Mouse (Mus musculus) hindbrain, embryonic 16.5 days (tissue): ENCODE measurements around the gene Dhh. TPM values are rescaled to one million over a fixed set of nuclear protein-coding genes. Genes with fewer than 3 reads are reported as not detected.
"Not testable (repeated sequence)": the region's sequence is repeated elsewhere in the genome, so short reads cannot be mapped to it uniquely, and the experiment has no call there.

ENCODE experiments used
- ATAC-seq: fragments of 200-750 bp; cut with Nextera tagmentation; 2 replicates; pipeline ENCODE4 v1.8.0; 2017; ENCODE audit warnings: moderate TSS enrichment, moderate library complexity
- H3K27ac ChIP-seq: fragments of 300-500 bp; sonication (generic); 2 replicates; pipeline ENCODE4 v1.5.1; 2014; ENCODE audit warnings: low read depth, mild to moderate bottlenecking, control low read depth, low read length, moderate library complexity
- H3K27me3 ChIP-seq: fragments of 300-500 bp; sonication (generic); replicated peaks from 2 replicates; pipeline ENCODE4 v1.6.1; 2014; ENCODE audit warnings: low read length; ENCODE audit not compliant: control insufficient read depth, insufficient read depth
- H3K36me3 ChIP-seq: fragments of 300-500 bp; sonication (generic); 2 replicates; pipeline ENCODE4 v1.6.1; 2014; ENCODE audit warnings: mild to moderate bottlenecking, low read length, moderate library complexity, mixed read lengths; ENCODE audit not compliant: control insufficient read depth, insufficient read depth
- H3K4me1 ChIP-seq: fragments of 300-500 bp; sonication (generic); 2 replicates; pipeline ENCODE4 v1.6.1; 2014; ENCODE audit warnings: low read depth, low read length; ENCODE audit not compliant: control insufficient read depth, insufficient read depth
- H3K4me2 ChIP-seq: fragments of 300-500 bp; sonication (generic); 2 replicates; pipeline ENCODE4 v1.6.1; 2014; ENCODE audit warnings: mild to moderate bottlenecking, low read length, control low read depth, moderate library complexity
- H3K4me3 ChIP-seq: fragments of 300-500 bp; sonication (generic); 2 replicates; pipeline ENCODE4 v1.5.1; 2014; ENCODE audit warnings: mild to moderate bottlenecking, low read length, control low read depth, moderate library complexity
- H3K9ac ChIP-seq: fragments of 300-500 bp; sonication (generic); 2 replicates; pipeline ENCODE4 v1.6.1; 2014; ENCODE audit warnings: low read depth, mild to moderate bottlenecking, control low read depth, low read length, moderate library complexity
- H3K9me3 ChIP-seq: fragments of 300-500 bp; sonication (generic); 2 replicates; pipeline ENCODE4 v1.6.1; 2014; ENCODE audit warnings: mild to moderate bottlenecking, low read length, moderate library complexity; ENCODE audit not compliant: control insufficient read depth
- WGBS: fragments of 180-500 bp; shearing (Covaris S2); extraction: QIAGEN DNeasy Blood & Tissue Kit; methylation state at CpG from one replicate; pipeline ENCODE4 v1.1.7; 2014; 5-methylcytosine and 5-hydroxymethylcytosine counted together
- polyA plus RNA-seq: library from polyadenylated mRNA; unstranded; fragments of >200 nt; fragmentation: Nextera tagmentation; extraction: Ambion mirVana; gene quantifications from 2 replicates; pipeline ENCODE4 v1.2.1, GENCODE M21; 2015

The Dhh gene
- polyA plus RNA-seq, 1 experiment from 2014 or later: 1.3 TPM

DNA sequence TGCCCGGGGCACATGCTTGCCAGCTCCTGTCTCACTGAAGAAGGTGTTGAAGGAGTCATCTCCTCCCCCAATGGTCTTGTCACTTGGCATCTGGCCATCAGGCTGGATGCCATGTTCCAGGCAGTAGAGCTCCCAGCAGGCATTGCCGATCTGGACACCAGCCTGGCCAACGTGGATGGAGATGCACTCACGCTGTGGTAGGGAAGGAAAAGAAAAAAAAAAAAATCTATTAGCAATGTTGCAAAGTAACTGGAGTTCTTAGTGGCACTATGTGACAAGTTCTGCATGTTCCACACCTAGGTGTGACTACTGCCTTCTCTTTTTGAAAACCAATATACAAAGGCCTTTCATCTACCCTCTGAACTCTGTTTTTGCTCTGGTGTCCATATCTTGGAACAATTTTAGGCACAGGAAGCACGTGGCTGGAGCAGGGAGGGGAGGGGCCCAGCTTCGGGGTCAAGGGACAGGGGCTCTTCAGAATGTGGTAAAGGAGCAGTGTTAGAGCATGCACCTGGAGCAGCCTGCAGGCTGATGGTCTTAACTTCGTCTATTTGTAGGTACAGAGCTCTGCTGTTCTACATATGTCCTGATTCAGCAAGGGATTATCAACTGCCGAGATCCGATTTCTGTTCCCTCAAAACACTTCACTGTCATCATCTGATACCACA is 34.8 kb upstream of the Dhh start:
- Histone ChIP-seq H3K9ac (peak overlapping the region; percentile 91), H3K4me3 (peak overlapping the region; percentile 67), H3K4me1 (peaks cover 28% of the 10 kb centered on the region), H3K4me2 (peak overlapping the region; percentile 86), H3K27ac (peak overlapping the region; percentile 98)
- WGBS: 5% methylated on average over 8 of the region's 9 CpGs
- not testable (repeated sequence) for ATAC-seq, H3K36me3 ChIP-seq, H3K9me3 ChIP-seq, H3K27me3 ChIP-seq

GRCm38 (mm10) chr15:98930998-98931397 is 32.7 kb upstream of the Dhh start:
- no peak for ATAC-seq
- H3K4me1 ChIP-seq: peaks cover 27% of the 10 kb centered on the region
- no peaks in the 10 kb centered on the region for H3K9me3 ChIP-seq
- H3K27ac ChIP-seq: no peak overlapping the region
- no peaks in the 10 kb centered on the region for H3K27me3 ChIP-seq
- peak overlapping the region; percentile 27; the same call in 1 of the 2 replicates for H3K4me2 ChIP-seq
- H3K4me3 ChIP-seq: no peak overlapping the region
- 0 out of 2 replicates have a peak, but pooled peaks cover 3% of the 10 kb centered on the region for H3K36me3 ChIP-seq
- no peak overlapping the region for H3K9ac ChIP-seq
- WGBS: 65% methylated on average over 3 of the region's 3 CpGs

- H3K4me3 ChIP-seq: no peak overlapping the region
- ATAC-seq: no peak
- H3K9me3 ChIP-seq: no peaks in the 10 kb centered on the region
- H3K4me2 ChIP-seq: no peak overlapping the region; the same call in 1 of the 2 replicates
- 0 out of 2 replicates have a peak, but pooled peaks cover 3% of the 10 kb centered on the region for H3K36me3 ChIP-seq
- no peak overlapping the region for H3K9ac ChIP-seq
- no peaks in the 10 kb centered on the region for H3K27me3 ChIP-seq
- H3K4me1 ChIP-seq: peaks cover 19% of the 10 kb centered on the region
- WGBS: 51% methylated on average over 8 of the region's 8 CpGs
- H3K27ac ChIP-seq: no peak overlapping the region
These were observed 31.8 kb upstream of the Dhh start for GRCm38 (mm10) chr15:98930017-98930734.

GRCm38 (mm10) chr15:98928598-98929240 is 30.4 kb upstream of the Dhh start:
- 16% methylated on average over 13 of the region's 13 CpGs for WGBS
- peak; percentile 86 for ATAC-seq
- H3K36me3 ChIP-seq: 0 out of 2 replicates have a peak, but pooled peaks cover 3% of the 10 kb centered on the region
- peaks cover 15% of the 10 kb centered on the region for H3K4me1 ChIP-seq
- H3K9me3 ChIP-seq: no peaks in the 10 kb centered on the region
- no peak overlapping the region for H3K9ac ChIP-seq
- H3K27ac ChIP-seq: no peak overlapping the region
- peak overlapping the region; percentile 19; the same call in 1 of the 2 replicates for H3K4me2 ChIP-seq
- H3K4me3 ChIP-seq: no peak overlapping the region
- H3K27me3 ChIP-seq: no peaks in the 10 kb centered on the region

DNA sequence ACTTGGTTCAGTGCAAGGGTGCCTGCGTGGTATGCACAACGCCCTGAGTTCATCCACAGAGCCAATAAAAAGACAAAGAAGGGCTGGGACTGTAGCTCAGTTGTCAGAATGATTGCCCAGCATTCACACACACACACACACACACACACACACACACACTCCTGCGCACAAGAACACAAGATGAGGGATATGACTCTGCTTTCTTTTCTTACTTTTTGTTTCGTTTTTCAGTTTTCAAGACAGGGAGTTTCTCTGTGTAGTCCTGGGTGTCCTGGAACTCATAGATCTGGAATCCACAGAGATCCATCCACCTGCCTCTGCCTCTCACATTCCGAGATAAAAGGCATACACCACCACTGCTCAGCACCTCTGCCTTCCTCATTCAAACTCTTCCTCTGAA is 29.2 kb upstream of the Dhh start:
- Histone ChIP-seq H3K27ac (no peak overlapping the region), H3K9me3 (no peaks in the 10 kb centered on the region), H3K4me1 (peaks cover 12% of the 10 kb centered on the region), H3K9ac (no peak overlapping the region), H3K27me3 (no peaks in the 10 kb centered on the region), H3K4me3 (no peak overlapping the region), H3K36me3 (0 out of 2 replicates have a peak, but pooled peaks cover 3% of the 10 kb centered on the region), H3K4me2 (no peak overlapping the region)
- WGBS: 78% methylated on average over 5 of the region's 5 CpGs
- ATAC-seq: no peak

DNA sequence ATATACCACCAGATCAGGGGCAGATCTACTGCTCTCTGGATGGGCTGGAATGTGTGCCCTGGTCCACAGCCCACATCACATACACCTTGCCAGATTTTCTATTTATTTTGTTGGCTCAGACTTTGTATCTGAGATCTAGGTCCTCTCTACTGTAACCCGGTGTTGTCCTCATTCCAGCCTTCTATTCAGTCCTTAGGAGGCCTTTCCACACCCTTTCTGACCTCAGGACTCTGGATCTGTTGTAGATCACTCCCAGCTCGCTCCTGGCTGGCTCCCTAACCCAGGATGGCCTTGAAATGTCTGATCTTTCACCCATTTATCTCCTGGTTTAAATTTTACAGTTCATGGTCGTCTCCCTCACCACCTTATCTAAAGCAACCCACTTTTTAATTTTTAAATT is 26.3 kb upstream of the Dhh start:
- Histone ChIP-seq H3K27me3 (no peaks in the 10 kb centered on the region), H3K4me3 (no peak overlapping the region), H3K36me3 (no peaks in the 10 kb centered on the region), H3K27ac (no peak overlapping the region), H3K9ac (no peak overlapping the region), H3K4me2 (no peak overlapping the region), H3K4me1 (peaks cover 5% of the 10 kb centered on the region; the same call in 1 of the 2 replicates), H3K9me3 (no peaks in the 10 kb centered on the region)
- ATAC-seq: no peak
- WGBS: 78% methylated on average over 3 of the region's 3 CpGs

DNA sequence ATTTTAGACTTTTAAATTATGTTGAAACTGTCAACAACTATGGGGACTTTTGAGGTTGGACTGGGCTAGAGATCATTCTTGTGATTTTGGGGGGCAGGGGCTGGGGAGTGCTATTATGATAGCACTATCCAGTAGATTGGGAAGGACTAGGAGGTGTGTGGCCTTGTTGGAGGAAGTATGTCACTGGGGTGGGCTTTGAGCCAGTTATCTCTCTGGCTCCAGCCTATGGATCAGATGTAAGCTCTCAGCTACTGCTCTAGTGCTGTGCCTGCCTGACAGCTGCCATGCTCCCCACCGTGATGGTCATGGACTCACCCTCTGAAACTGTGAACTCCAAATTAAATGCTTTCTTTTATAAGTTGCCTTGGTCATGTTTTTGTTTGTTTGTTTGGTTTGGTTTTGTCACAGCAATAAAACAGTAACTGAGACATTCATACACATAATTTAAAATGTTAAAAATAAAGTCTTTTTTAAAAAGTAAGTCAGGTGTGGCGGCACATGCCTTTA is 24.7 kb upstream of the Dhh start:
- H3K27ac ChIP-seq: no peak overlapping the region
- no peak overlapping the region for H3K9ac ChIP-seq
- no peak for ATAC-seq
- H3K36me3 ChIP-seq: no peaks in the 10 kb centered on the region
- no peaks in the 10 kb centered on the region; the same call in 1 of the 2 replicates for H3K4me1 ChIP-seq
- 87% methylated on average over 2 of the region's 2 CpGs for WGBS
- no peaks in the 10 kb centered on the region for H3K27me3 ChIP-seq
- no peak overlapping the region for H3K4me2 ChIP-seq
- no peaks in the 10 kb centered on the region for H3K9me3 ChIP-seq
- H3K4me3 ChIP-seq: no peak overlapping the region

DNA sequence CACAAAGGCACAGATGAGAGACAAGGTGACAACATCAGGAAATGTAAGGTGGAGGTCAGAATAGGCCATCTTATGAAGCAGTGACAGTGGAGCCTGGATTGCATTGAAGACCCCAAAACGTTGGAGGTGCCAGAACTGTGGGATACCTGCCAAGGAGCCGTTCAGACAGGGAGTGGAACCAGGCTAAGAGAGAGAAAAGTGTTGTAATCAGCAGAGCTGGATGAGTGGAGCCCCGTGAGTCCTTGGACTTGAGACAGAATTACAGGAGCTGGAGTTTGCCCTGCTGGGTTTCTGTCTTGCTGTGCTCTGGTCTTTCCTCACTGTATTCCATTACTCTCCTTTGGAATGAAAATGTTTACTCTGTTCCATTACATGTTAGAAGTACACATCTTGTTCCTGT is 24.2 kb upstream of the Dhh start:
- Histone ChIP-seq H3K9me3 (no peaks in the 10 kb centered on the region), H3K36me3 (no peaks in the 10 kb centered on the region), H3K4me3 (no peak overlapping the region), H3K27me3 (no peaks in the 10 kb centered on the region), H3K4me1 (no peaks in the 10 kb centered on the region; the same call in 1 of the 2 replicates), H3K27ac (no peak overlapping the region), H3K4me2 (no peak overlapping the region), H3K9ac (no peak overlapping the region)
- 48% methylated on average over 3 of the region's 3 CpGs for WGBS
- ATAC-seq: no peak

- no peaks in the 10 kb centered on the region for H3K36me3 ChIP-seq
- no peaks in the 10 kb centered on the region for H3K27me3 ChIP-seq
- H3K4me2 ChIP-seq: no peak overlapping the region
- ATAC-seq: no peak
- 88% methylated on average over 5 of the region's 5 CpGs for WGBS
- no peak overlapping the region for H3K4me3 ChIP-seq
- peaks cover 5% of the 10 kb centered on the region for H3K4me1 ChIP-seq
- no peaks in the 10 kb centered on the region for H3K9me3 ChIP-seq
- H3K27ac ChIP-seq: no peak overlapping the region
- H3K9ac ChIP-seq: no peak overlapping the region
These were observed 23.2 kb upstream of the Dhh start for GRCm38 (mm10) chr15:98921510-98921909.
